ENCODE assay signal across 12 mouse cellular contexts in genomic region chr4:108018961-108019921, GRCm38 (mm10). TPM values are rescaled to one million over a fixed set of nuclear protein-coding genes. Genes with fewer than 3 reads are reported as not detected.
DNase-seq lines count a peak whose midpoint lies in the region; ATAC-seq and TF ChIP-seq lines count a peak whose summit lies in the region.
"Had no signal": no experiment of that assay in that cellular context is flagged by ENCODE, and none has a peak within 500 bp of the region (broad histone marks: within the 10 kb centered on the region; RNA-seq: fewer than 3 reads in every experiment).

No protein-coding gene starts in this region.

- no peaks in the 10 kb centered on the region for H3K27me3 ChIP-seq in hindbrain, embryonic 15.5 days
- H3K27me3 ChIP-seq in hindbrain, embryonic 12.5 days, result no peaks in the 10 kb centered on the region
- H3K27me3 ChIP-seq in kidney, adult 2 months (replicated peaks; ENCODE audit: control insufficient read depth, insufficient read depth, low read length), result no peaks in the 10 kb centered on the region
- H3K27me3 ChIP-seq: embryonic facial prominence, embryonic 15.5 days had no signal

- no peak for TF ChIP-seq CTCF in kidney, adult 2 months (conservative IDR thresholded peaks at IDR 0.05; ENCODE audit: insufficient read depth, insufficient read length, low read depth, low read length)

- intact Hi-C loops in heart, postnatal 25 days (cut with DNase I), result no loop called here

- H3K4me1 ChIP-seq in hindbrain, embryonic 15.5 days (replicated peaks), result peaks cover 4% of the 10 kb centered on the region; the same call in 1 of the 2 replicates
- peaks cover 13% of the 10 kb centered on the region for H3K4me1 ChIP-seq in hindbrain, embryonic 12.5 days
- peaks cover 16% of the 10 kb centered on the region for H3K4me1 ChIP-seq in kidney, adult 2 months (ENCODE audit: control insufficient read depth, insufficient read depth, low read length)

- no peaks in the 10 kb centered on the region for H3K36me3 ChIP-seq in hindbrain, embryonic 15.5 days
- no peaks in the 10 kb centered on the region for H3K36me3 ChIP-seq in hindbrain, embryonic 12.5 days
- no peaks in the 10 kb centered on the region for H3K36me3 ChIP-seq in kidney, adult 2 months (ENCODE audit: control insufficient read depth, insufficient read depth, low read length)

- DNase-seq in MN1 (ENCODE audit: low spot score) (peak; percentile 11), adipocyte (ENCODE audit: low spot score) (peak; percentile 75)
- DNase-seq in heart, postnatal 25 days (ENCODE audit: low spot score), result peak; percentile 65
- DNase-seq in kidney, adult 2 months, result no peak
- no peak for DNase-seq in kidney, postnatal 25 days
- DNase-seq: kidney, adult 8-10 months; lung, adult 2 months had no signal

- no peaks in the 10 kb centered on the region for H3K9me3 ChIP-seq in hindbrain, embryonic 15.5 days
- no peaks in the 10 kb centered on the region for H3K9me3 ChIP-seq in hindbrain, embryonic 12.5 days (replicated peaks)
- H3K9me3 ChIP-seq: embryonic facial prominence, embryonic 15.5 days had no signal

- no peak overlapping the region for H3K4me2 ChIP-seq in hindbrain, embryonic 15.5 days
- H3K4me2 ChIP-seq in hindbrain, embryonic 12.5 days (replicated peaks), result no peak overlapping the region
- H3K4me2 ChIP-seq: embryonic facial prominence, embryonic 15.5 days had no signal

- no peak for TF ChIP-seq POLR2A in kidney, adult 2 months (IDR thresholded peaks at IDR 0.05; ENCODE audit: low read depth, low read length)

- WGBS in hindbrain, embryonic 15.5 days, result 62% methylated on average over 14 of the region's 14 CpGs
- 58% methylated on average over 13 of the region's 14 CpGs for WGBS in hindbrain, embryonic 12.5 days
- 52% methylated on average over 14 of the region's 14 CpGs for WGBS in kidney, adult 2 months

- no peak overlapping the region for H3K4me3 ChIP-seq in hindbrain, embryonic 15.5 days
- H3K4me3 ChIP-seq in hindbrain, embryonic 12.5 days, result no peak overlapping the region
- H3K4me3 ChIP-seq in kidney, adult 2 months (ENCODE audit: insufficient read depth, low read depth, low read length), result no peak overlapping the region
- H3K4me3 ChIP-seq: embryonic facial prominence, embryonic 15.5 days had no signal

- H3K27ac ChIP-seq in hindbrain, embryonic 15.5 days (replicated peaks), result no peak overlapping the region
- no peak overlapping the region for H3K27ac ChIP-seq in hindbrain, embryonic 12.5 days
- no peak overlapping the region for H3K27ac ChIP-seq in kidney, adult 2 months (ENCODE audit: insufficient read depth, low read depth, low read length)
- H3K27ac ChIP-seq: embryonic facial prominence, embryonic 15.5 days had no signal

- ATAC-seq in hindbrain, embryonic 15.5 days (ENCODE audit: low FRiP score, low read depth), result peak; percentile 16; the same call in 1 of the 2 replicates
- ATAC-seq in hindbrain, embryonic 12.5 days (ENCODE audit: low FRiP score), result no peak
- ATAC-seq in monocyte, adult 5-6 weeks (replicated peaks; ENCODE audit: insufficient number of reproducible peaks, low FRiP score, low TSS enrichment, poor library complexity, severe bottlenecking), result no peak

- no peak overlapping the region for H3K9ac ChIP-seq in hindbrain, embryonic 15.5 days
- H3K9ac ChIP-seq in hindbrain, embryonic 12.5 days, result no peak overlapping the region
- H3K9ac ChIP-seq: embryonic facial prominence, embryonic 15.5 days had no signal

RNA-seq across cellular contexts. Expression of gene Slc1a7, which starts 51.1 kb away (rescaled TPM):
- 0.05 TPM in 1 of 2 replicates, not detected in the other for polyA plus RNA-seq in hindbrain, embryonic 15.5 days (2015; fragmentation: Nextera tagmentation; extraction: Ambion mirVana)
- polyA plus RNA-seq in hindbrain, embryonic 12.5 days (2016; fragmentation: Nextera tagmentation; extraction: Ambion mirVana), result 0.08 TPM in 1 of 2 replicates, not detected in the other
- under 1 TPM; 0.29 to 0.39 TPM for total RNA-seq in heart, postnatal 25 days (2021)
- not detected in 3 replicates for total RNA-seq in monocyte, adult 5-6 weeks (2017)
- polyA plus RNA-seq in kidney, adult 2 months (2012; rRNA removed), result 0.03 and 0.16 TPM in 2 replicates
- total RNA-seq: granulocyte monocyte progenitor cell, adult 5-6 weeks had no signal

Comparison
In these comparisons a context has a peak if more than half of its experiments do, and no peak if none do; other contexts are left out.
1. DNase-seq: peak in MN1 (single experiment), adipocyte (single experiment) and heart, postnatal 25 days (single experiment); none in kidney, adult 2 months (single experiment) and kidney, postnatal 25 days (0 of 2).